Mouse (Mus musculus) G1E (cell line): ENCODE data around the gene Iqschfp.

ENCODE experiments used
- CTCF ChIP-seq: IDR thresholded peaks from 2 replicates; pipeline ENCODE4 v1.5.1; 2012; ENCODE audit warnings: low read depth, low read length, inconsistent platforms, mixed read lengths
- GATA1 ChIP-seq: IDR thresholded peaks from 2 replicates; pipeline ENCODE4 v1.6.1; 2012; ENCODE audit warnings: borderline replicate concordance, low read length, inconsistent platforms, mixed read lengths

- TF ChIP-seq GATA1 (no peak), CTCF (no peak)
Measured at GRCm38 (mm10) chr3:68101343-68101742, 209.3 kb downstream of the Iqschfp start.
